Mouse (Mus musculus) hindbrain, embryonic 16.5 days (tissue): ENCODE measurements around the gene Spg7. TPM values are rescaled to one million over a fixed set of nuclear protein-coding genes. Genes with fewer than 3 reads are reported as not detected.

Experiments
- ATAC-seq: fragments of 200-750 bp; cut with Nextera tagmentation; 2 replicates; pipeline ENCODE4 v1.8.0; 2017; ENCODE audit warnings: moderate TSS enrichment, moderate library complexity
- H3K27ac ChIP-seq: fragments of 300-500 bp; sonication (generic); 2 replicates; pipeline ENCODE4 v1.5.1; 2014; ENCODE audit warnings: low read depth, mild to moderate bottlenecking, control low read depth, low read length, moderate library complexity
- H3K27me3 ChIP-seq: fragments of 300-500 bp; sonication (generic); replicated peaks from 2 replicates; pipeline ENCODE4 v1.6.1; 2014; ENCODE audit warnings: low read length; ENCODE audit not compliant: control insufficient read depth, insufficient read depth
- H3K36me3 ChIP-seq: fragments of 300-500 bp; sonication (generic); 2 replicates; pipeline ENCODE4 v1.6.1; 2014; ENCODE audit warnings: mild to moderate bottlenecking, low read length, moderate library complexity, mixed read lengths; ENCODE audit not compliant: control insufficient read depth, insufficient read depth
- H3K4me1 ChIP-seq: fragments of 300-500 bp; sonication (generic); 2 replicates; pipeline ENCODE4 v1.6.1; 2014; ENCODE audit warnings: low read depth, low read length; ENCODE audit not compliant: control insufficient read depth, insufficient read depth
- H3K4me2 ChIP-seq: fragments of 300-500 bp; sonication (generic); 2 replicates; pipeline ENCODE4 v1.6.1; 2014; ENCODE audit warnings: mild to moderate bottlenecking, low read length, control low read depth, moderate library complexity
- H3K4me3 ChIP-seq: fragments of 300-500 bp; sonication (generic); 2 replicates; pipeline ENCODE4 v1.5.1; 2014; ENCODE audit warnings: mild to moderate bottlenecking, low read length, control low read depth, moderate library complexity
- H3K9ac ChIP-seq: fragments of 300-500 bp; sonication (generic); 2 replicates; pipeline ENCODE4 v1.6.1; 2014; ENCODE audit warnings: low read depth, mild to moderate bottlenecking, control low read depth, low read length, moderate library complexity
- H3K9me3 ChIP-seq: fragments of 300-500 bp; sonication (generic); 2 replicates; pipeline ENCODE4 v1.6.1; 2014; ENCODE audit warnings: mild to moderate bottlenecking, low read length, moderate library complexity; ENCODE audit not compliant: control insufficient read depth
- WGBS: fragments of 180-500 bp; shearing (Covaris S2); extraction: QIAGEN DNeasy Blood & Tissue Kit; methylation state at CpG from one replicate; pipeline ENCODE4 v1.1.7; 2014; 5-methylcytosine and 5-hydroxymethylcytosine counted together
- microRNA-seq: library from miRNA; unstranded; fragments of <30 nt; microRNA quantifications from one replicate; pipeline ENCODE4, GENCODE M21; 2017
- polyA plus RNA-seq: library from polyadenylated mRNA; unstranded; fragments of >200 nt; fragmentation: Nextera tagmentation; extraction: Ambion mirVana; gene quantifications from 2 replicates; pipeline ENCODE4 v1.2.1, GENCODE M21; 2015

Gene Spg7
- polyA plus RNA-seq, 1 experiment from 2014 or later: 46.5 TPM

- 61% methylated on average over 6 of the region's 6 CpGs for WGBS
- H3K27ac ChIP-seq: no peak overlapping the region
- no peaks in the 10 kb centered on the region; the same call in 1 of the 2 replicates for H3K27me3 ChIP-seq
- ATAC-seq: no peak
- no peak overlapping the region for H3K4me2 ChIP-seq
- H3K4me3 ChIP-seq: no peak overlapping the region
- H3K4me1 ChIP-seq: no peaks in the 10 kb centered on the region
- no peaks in the 10 kb centered on the region for H3K9me3 ChIP-seq
- H3K9ac ChIP-seq: no peak overlapping the region
- no peaks in the 10 kb centered on the region for H3K36me3 ChIP-seq
Observed at GRCm38 (mm10) chr8:123145279-123145678, 82.5 kb downstream of the Spg7 start.

GRCm38 (mm10) chr8:123146390-123146789 is 83.6 kb downstream of the Spg7 start:
- Histone ChIP-seq H3K27me3 (no peaks in the 10 kb centered on the region; the same call in 1 of the 2 replicates), H3K4me2 (no peak overlapping the region), H3K4me1 (no peaks in the 10 kb centered on the region), H3K9me3 (no peaks in the 10 kb centered on the region), H3K27ac (0 out of 2 replicates have a peak overlapping the region, but pooled peaks have one; percentile 23), H3K9ac (no peak overlapping the region), H3K4me3 (no peak overlapping the region), H3K36me3 (no peaks in the 10 kb centered on the region)
- ATAC-seq: no peak
- WGBS: 79% methylated on average over 7 of the region's 7 CpGs

Small RNAs within 50 kb of the gene (microRNA-seq; reads per million reads assigned to microRNA genes)
- gene Mir7079 (not detected), gene Mir7080 (not detected)

Other genes with a start within 250 kb of the Spg7 start
- gene Cdh15, start 215.0 kb upstream of the Spg7 start, polyA plus RNA-seq: 2.3 and 2.9 TPM in 2 replicates
- gene Ankrd11, start 20.7 kb upstream of the Spg7 start, polyA plus RNA-seq: 22.9 and 23.5 TPM in 2 replicates
- 588 and 678 TPM in 2 replicates for gene Rpl13, start 39.4 kb downstream of the Spg7 start, polyA plus RNA-seq
- 5.9 and 8.6 TPM in 2 replicates for gene Cpne7, start 54.4 kb downstream of the Spg7 start, polyA plus RNA-seq
- 1.8 and 2.5 TPM in 2 replicates for gene Sult5a1, start 95.4 kb downstream of the Spg7 start, polyA plus RNA-seq
- 0.68 and 0.72 TPM in 2 replicates for gene Dpep1, start 123.3 kb downstream of the Spg7 start, polyA plus RNA-seq
- gene Chmp1a, start 149.8 kb downstream of the Spg7 start, polyA plus RNA-seq: 221 and 224 TPM in 2 replicates
- gene Spata33, start 149.9 kb downstream of the Spg7 start, polyA plus RNA-seq: 7.0 and 7.1 TPM in 2 replicates
- gene Cdk10, start 161.9 kb downstream of the Spg7 start, polyA plus RNA-seq: 47.2 and 53.3 TPM in 2 replicates
- gene Spata2l, start 173.3 kb downstream of the Spg7 start, polyA plus RNA-seq: 13.0 and 13.8 TPM in 2 replicates
- gene Zfp276, start 191.3 kb downstream of the Spg7 start, polyA plus RNA-seq: 22.4 and 25.2 TPM in 2 replicates
- 61.4 and 63.2 TPM in 2 replicates for gene Vps9d1, start 191.4 kb downstream of the Spg7 start, polyA plus RNA-seq